Mouse (Mus musculus): ENCODE results near the gene 9930104L06Rik.

- TF ChIP-seq CHD1 (IDR thresholded peaks at IDR 0.05; ENCODE audit: low read depth, low read length) (no peak), NELFE (IDR thresholded peaks at IDR 0.05; ENCODE audit: low read depth, low read length) (no peak), EP300 (IDR thresholded peaks at IDR 0.05; ENCODE audit: low read length) (no peak), USF2 (conservative IDR thresholded peaks at IDR 0.05; ENCODE audit: low read depth, low read length) (no peak), MYC (IDR thresholded peaks at IDR 0.05; ENCODE audit: low read depth, low read length) (no peak), ZC3H11A (IDR thresholded peaks at IDR 0.05; ENCODE audit: low read depth, low read length) (no peak)
These were observed 50.9 kb downstream of the 9930104L06Rik start for GRCm38 (mm10) chr4:124987711-124988097.

Measured in CH12.LX (cell line).